Mouse (Mus musculus) spleen, postnatal 4 days (tissue): ENCODE data around the gene Atp8a1.
A peak's percentile ranks its signal among the peaks of the same experiment; 100 is the strongest.

Experiments used
- DNase-seq, 2 experiments: peaks; one replicate each; pipeline ENCODE4 v3.0.0; 2022; ENCODE audit warnings: low spot score in 2 of 2

The Atp8a1 gene

DNA sequence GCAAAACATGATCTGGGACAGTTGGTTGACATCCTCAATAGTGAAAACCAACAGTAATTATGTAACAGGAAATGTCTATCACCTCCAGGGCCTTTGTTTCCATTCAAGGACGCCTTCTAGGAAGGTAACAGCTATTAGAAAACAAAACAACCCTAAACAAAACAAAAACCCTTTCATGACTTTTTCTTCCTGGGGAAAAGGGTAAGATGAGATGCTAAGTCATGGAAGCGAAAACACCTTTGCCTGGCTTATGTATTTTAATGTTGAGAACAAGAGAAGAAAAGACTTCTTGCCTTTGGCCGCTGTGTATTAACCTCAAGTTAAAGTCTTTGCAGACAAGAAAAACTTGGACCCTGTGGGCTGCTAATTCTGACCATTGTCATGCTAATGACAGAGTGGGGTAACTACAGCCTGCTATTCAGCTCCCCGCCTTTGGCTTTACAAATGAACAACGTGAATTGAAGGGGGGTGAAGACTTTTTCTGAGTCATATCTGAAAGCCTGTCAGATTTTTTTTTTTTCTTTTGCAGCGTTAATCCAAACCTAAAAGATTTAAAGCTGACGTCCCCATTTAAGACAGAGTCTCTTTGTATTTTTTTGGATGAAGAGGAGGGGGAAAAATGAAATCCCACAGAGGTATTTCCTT lies 214.0 kb downstream of the Atp8a1 start:
- no peak for DNase-seq

DNA sequence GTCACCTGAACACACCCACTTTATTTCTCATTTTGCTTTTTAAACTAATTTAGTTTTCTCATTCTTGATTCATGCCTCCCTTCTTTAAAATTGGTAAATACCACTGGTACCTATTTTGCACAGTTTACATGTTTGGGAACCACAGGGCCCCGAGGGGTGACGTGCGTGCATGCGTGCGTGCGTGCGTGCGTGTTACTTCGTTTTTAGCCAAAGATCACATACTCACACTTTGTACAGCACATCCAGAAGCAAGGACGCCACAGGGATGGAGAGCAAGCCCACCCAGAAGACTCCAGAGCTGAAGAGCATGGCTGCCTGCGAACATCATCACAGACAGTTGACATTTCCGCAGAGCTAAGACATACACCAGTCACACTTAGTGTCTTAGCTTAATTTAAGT lies 216.0 kb downstream of the Atp8a1 start:
- DNase-seq: no peak

DNA sequence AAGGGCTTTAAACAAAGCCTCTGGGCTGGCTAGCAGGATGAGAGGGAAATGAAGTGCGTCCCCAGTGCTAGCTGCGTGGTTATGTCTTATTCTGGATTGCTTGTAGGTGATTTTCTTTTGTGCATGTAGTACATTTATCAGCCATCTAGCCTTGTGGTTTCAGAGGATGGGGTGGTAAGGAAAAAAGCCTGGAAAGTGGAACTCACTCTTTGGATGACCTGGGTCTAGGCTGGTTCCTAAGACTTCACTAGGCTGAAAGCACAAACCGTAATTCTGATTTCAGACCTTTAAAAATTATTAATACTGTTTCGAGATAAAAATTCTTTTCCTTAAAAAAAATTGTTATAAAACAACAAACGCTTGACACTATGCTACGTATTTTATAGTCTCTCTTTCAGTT lies 217.4 kb downstream of the Atp8a1 start:
- DNase-seq: no peak

DNA sequence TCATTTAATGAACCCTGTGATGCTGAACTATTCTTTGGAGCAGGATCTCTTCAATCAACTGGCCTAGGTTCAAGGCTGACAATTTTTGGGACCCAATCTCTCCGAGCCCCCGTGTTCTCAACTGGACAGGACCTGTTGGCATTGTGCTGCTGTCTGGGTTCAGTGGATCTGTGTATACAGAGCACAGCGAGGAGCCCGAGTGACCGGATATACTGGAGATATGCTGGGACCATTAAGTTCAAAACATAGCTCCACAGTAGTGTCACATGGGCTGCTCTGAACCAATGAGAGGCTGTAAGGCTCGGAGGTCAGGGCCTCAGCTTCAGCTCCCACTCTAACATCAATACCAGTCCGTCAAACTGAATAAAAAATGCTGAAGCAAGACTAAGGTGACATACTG lies 217.8 kb downstream of the Atp8a1 start:
- no peak for DNase-seq

DNA sequence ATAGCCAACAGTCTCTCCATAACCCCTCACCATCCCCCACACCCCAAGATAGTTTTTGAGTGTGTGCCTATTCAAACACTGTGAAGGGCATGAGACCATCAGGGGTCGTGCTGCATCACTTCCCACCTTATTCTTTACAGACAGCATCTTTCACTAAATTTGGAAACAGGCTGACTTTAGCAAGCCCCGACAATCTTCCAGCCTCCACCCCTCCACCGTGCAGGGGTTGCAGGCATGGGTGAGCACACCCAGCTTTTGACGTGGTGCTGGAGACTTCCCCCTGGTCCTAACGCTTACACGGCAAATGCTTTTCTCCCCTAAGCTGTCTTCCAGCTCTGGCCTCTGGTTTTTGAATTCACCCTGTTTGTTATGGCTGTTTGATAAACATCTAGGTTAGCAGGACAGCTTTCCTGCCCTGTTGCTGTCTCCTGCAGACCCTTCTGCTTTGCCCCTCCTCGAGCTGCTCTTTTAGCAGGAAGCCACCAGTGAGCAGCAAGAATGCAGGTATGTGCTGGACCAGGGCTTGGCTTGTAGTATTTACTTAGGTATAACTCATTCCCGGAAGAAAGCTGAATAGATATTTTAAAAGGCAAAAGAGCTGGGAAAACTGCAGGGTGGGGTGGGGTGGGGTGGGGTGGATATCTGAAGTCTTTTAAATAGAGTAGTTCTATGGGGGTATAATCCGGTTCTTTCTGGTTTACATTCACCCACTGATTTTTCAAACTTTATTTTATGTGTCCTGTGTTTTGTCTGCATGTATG lies 218.9 kb downstream of the Atp8a1 start:
- DNase-seq: no peak

DNA sequence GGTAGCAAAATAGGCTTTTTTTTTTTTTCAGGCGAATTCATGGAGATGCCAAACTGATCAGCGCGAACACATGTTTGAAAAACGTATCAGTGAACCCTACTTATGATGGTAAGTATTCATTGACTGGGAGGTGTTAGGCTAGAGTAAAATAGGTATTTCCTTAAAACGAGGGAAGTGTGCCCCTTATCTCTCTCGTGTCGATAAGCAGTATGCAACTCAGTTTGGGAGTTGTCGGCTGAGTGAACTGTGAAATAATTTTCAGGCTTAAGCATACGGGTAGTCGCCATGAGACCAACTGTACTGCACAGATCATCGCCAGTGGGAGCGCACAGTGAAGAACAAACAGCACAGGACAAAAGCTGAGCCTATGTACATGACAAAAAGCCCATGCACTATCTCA lies 226.0 kb downstream of the Atp8a1 start:
- DNase-seq: no peak

- DNase-seq: no peak
Observed at GRCm38 (mm10) chr5:67609520-67609837, 237.8 kb downstream of the Atp8a1 start.

DNA sequence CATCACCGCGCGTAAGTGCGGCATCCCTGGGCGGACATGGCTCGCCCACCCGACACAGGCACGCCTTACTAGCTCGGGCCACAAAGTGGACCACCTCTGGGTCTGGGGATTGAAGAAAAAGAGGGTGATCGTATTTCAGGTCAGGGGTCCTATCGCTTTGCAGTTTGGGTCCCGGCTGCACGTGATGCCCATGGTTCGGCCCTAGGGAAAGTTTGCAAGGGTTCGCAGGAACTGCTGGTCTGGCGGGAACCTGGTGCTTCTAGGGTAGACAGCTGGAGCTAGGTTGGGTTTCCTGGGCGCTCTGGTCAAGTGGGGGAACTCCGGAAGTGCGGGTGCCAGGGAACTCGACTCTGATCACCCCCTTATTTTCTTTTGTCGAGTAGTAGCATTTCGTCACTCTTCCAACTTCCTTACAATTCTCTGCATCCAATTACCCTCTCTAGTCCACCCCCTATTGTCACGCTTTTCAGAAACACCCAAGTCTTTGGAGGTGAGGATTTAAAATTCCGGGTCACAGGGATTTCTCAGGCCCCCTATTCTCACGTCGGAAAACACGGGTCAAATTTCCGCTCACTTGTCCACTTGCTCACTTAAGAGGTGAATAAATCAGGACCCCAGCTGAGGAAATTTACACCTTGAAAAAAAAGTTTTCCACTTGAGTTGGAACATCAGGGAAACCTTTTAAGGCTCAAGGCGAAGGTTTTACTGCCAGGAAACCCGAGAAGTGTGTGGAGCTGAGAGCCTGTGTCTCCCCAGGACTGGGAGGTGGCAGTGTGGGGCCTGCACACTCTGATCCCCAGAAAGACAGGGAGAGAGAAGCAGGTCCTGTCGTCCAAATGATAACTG lies 238.3 kb downstream of the Atp8a1 start:
- DNase-seq: no peak

- DNase-seq: peak; percentile 16 to 65
Observed at GRCm38 (mm10) chr5:67607804-67608673, 239.2 kb downstream of the Atp8a1 start, which contains the start of gene Shisa3. Shisa3 (plus strand) TSS chr5:67607882.

DNA sequence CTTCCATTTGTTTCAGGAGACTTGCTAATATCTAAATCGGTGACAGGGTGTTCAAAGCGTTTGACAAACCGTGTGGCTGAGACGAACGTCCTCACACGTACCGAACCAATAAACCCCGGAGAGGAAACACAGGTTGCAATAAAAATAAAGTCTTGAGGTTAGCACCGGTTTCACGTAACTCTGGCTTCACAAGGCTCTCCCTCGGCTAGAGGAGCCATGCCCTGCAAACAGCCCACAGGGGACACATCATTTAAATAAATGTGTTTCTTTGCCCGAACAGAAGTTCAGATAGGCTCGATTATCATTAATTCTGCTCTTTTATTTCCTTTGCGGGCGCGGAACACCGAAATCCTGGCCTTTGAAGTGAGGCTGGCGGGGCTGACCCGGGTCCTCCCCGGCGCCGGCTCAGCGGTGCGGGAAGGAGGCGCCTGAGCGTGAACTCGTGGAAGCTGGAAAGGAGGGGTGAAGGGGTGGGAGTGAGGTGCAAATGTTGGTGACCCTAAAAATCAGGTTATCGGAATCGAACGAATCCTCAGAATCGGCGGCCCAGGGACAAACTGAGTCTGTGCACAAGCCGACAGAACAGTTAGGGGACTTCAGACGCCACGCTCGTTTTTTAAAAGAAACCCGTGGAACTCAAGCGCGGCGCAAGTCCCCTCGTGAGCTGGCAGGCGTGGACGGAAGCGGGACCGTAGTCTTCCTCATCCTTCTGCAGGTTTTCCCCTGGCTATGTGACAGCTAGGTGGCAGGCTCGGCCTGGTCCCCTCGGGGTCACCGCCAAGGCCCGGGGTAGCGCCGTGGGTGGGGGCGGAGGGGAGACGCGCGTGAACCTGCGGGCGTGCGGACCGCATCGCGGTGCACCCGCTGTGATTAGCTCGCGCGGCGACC lies 240.1 kb downstream of the Atp8a1 start:
- DNase-seq: peak in 1 of 2 experiments; percentile 64

DNA sequence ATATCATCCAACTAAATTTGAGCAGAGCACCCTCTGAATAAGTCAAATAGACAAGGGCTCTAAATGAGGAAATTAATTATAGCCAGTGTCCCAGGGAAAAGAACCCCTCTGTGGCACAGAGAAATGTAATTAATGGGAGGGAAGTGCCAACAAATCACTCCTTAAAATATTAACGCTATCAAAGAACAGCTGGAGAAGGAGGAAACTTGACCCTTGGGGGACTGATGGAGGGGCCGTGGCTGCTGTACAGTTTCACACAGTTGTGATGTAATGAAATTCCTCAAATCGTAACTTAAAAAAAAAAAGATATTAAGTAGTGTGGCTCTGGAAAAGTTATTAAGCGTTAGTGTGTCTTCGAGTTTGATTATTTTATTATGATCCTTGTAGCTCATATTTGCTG lies 241.3 kb downstream of the Atp8a1 start:
- peak in 1 of 2 experiments; percentile 13 for DNase-seq

GRCm38 (mm10) chr5:67599935-67600334 lies 247.3 kb downstream of the Atp8a1 start:
- DNase-seq: no peak

DNA sequence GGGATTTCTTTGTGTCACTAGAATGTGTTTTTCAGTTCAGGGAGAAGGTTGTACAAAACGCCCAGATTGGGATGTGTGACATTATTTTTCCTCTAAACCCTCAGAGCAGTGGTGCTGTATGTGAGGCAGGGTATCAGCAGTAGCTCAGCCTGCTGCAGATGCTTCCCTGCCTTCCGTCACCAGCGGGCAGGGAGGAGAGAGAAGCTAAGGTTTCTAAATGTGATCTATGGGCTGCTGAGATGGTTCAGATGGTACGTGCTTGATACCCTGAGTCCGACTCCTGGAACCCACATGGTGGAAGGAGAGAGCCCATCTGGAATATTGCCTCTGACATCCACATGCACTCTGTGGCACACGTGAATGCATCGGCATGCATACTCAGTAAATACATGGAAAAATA lies 251.6 kb downstream of the Atp8a1 start:
- DNase-seq: no peak

GRCm38 (mm10) chr5:67595070-67595469 lies 252.2 kb downstream of the Atp8a1 start:
- DNase-seq: no peak

DNA sequence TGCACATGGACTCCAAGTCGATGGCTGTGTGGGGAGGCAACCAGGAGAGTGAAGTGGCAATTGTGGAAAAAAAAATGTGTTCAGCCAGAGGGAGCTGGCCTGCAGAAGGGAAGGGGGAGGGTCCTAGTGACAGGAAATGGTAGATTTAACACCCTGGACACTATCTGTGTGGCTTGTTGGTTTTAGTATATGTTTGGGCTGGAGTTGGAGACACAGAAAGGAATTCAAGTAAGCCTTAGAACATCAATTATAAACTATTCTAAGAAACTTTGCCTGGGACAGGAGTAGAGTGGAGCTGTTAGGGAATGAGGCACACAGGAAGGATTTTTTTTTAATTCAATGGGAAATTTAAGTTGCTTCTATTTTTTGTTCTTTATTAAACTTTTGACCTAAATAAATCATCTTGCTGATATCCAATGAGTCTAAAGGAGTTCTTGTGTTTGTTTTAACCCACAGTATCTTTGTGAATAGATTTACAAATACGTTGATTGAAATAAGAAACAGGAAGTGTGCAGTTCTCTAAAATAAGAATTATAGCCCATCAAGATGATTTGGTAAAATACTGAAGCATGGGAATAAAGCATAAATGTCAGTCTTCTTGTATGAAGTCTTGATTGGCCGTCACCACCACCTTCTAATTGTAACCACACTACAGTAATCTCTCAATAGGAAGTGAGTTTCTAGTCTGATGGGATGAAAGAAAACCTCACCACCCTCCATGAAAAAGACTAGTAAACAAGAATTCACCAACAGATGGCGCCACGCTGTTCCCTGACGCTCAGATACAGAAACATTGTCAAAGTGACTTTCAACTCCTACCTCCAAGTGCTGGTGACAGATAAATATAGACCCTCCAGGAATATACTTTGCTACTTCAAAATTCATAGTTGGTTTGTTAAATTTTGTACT lies 267.3 kb downstream of the Atp8a1 start:
- no peak for DNase-seq

GRCm38 (mm10) chr5:67575705-67576104 lies 271.5 kb downstream of the Atp8a1 start:
- no peak for DNase-seq

DNA sequence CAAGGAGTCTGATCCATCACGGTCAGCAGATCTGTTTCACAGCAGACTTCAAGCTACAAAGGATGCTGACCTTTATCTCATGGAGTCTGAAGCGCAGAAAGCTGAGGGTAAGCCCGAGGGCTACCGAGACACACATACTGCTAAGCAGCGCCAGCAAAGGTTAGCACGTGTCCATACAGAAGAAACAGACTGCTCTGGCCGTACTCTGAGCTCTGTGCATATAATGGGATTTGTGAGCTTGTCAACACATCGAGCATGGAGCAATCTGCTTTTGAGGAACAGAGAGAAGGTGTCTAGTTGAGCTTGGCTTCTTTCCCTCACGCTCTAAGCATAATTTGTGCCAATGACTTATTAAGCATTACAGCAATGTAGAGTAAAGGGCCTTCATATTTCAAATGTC lies 273.2 kb downstream of the Atp8a1 start:
- DNase-seq: no peak

DNA sequence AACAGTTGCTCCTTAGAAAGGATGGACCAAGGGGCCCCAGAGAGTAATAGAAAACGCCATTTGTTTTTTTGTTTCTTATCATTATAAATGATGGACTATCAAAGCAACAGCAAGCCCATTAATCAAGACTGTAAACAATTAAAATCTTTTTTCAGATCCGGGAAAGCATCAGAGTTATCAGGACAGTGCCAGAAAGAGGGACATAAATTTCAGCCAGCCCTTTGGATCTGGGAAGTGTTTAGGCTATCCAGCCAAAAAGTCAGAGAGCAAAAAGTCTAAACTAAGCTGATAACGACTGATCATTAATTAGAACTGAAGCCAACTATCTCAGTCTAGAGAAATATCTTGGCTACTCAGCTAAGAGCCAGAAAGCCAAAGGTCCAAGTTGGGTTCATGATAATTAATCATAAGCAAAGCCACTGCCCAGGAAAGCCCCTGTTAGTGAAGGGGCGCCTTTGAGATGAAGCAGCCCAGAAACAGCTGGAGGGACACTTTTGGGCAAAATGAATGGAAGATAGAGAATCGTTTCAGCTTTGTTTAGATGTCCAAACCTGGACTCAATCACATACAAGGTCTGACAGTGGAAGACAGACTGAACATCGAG lies 274.6 kb downstream of the Atp8a1 start:
- DNase-seq: no peak
